Mouse (Mus musculus): ENCODE data around the gene Fhit. TPM values are rescaled to one million over a fixed set of nuclear protein-coding genes. Genes with fewer than 3 reads are reported as not detected.

The Fhit gene
- polyA plus RNA-seq, 1 experiment from 2014 or later = 3.5 TPM

DNA sequence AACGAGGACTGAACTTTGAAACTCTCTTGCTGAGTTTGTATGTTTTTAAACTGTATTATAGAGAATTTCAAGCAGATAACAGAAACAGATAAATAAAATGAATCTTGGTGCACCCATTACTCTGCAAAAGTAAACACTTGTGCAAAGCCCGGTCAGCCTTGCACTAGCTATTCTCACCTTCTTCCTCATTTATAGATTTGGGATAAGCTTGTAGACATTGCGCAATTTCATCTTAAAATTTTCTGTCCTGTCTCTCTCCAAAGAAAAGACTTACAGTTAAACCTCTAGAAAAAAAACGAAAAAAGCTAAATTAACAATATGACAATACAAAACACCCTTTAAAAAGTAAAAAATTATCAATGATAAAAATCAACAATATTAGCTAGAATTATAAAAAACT lies 795.0 kb downstream of the Fhit start:
- H3K4me2 ChIP-seq = no peak overlapping the region
- no peaks in the 10 kb centered on the region for H3K36me3 ChIP-seq (ENCODE audit: control insufficient read depth, insufficient read depth, low read length)
- no peak for ATAC-seq (replicated peaks; ENCODE audit: low FRiP score)
- H3K9ac ChIP-seq (ENCODE audit: low read depth, low read length) = no peak overlapping the region
- no peak overlapping the region for H3K27ac ChIP-seq (ENCODE audit: low read depth, low read length)
- no peak for DNase-seq (ENCODE audit: low spot score)
- H3K27me3 ChIP-seq (replicated peaks; ENCODE audit: control insufficient read depth, insufficient read depth, low read length) = no peaks in the 10 kb centered on the region
- H3K4me3 ChIP-seq (ENCODE audit: low read depth, low read length) = no peak overlapping the region
- 78% methylated on average over 4 of the region's 4 CpGs for WGBS
- H3K9me3 ChIP-seq (ENCODE audit: control insufficient read depth, low read length) = no peaks in the 10 kb centered on the region
- no peaks in the 10 kb centered on the region for H3K4me1 ChIP-seq (replicated peaks; ENCODE audit: control insufficient read depth, insufficient read depth, low read length)

DNA sequence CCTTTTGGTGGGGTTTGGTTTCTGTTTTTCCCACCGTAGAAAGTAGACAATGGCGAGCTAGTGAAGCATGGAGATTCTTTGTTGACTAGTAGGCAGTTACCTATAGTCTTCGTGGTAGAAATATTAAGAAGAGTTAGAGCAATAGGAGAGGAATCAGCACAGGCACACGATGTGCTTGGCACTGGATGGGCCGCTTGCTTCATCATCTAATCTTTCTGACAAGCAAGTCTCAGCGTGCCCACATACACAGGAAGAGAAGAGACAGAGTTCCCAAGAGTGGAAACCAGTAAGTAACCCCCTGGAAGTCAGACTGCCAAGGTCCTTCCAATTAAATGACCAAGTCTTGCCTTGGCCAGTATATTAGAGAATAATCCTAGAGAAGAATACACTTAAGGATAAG lies 797.6 kb downstream of the Fhit start:
- H3K27me3 ChIP-seq (replicated peaks; ENCODE audit: control insufficient read depth, insufficient read depth, low read length) = no peaks in the 10 kb centered on the region
- no peak overlapping the region for H3K9ac ChIP-seq (ENCODE audit: low read depth, low read length)
- no peaks in the 10 kb centered on the region for H3K36me3 ChIP-seq (ENCODE audit: control insufficient read depth, insufficient read depth, low read length)
- WGBS = 74% methylated on average over 6 of the region's 6 CpGs
- H3K4me3 ChIP-seq (ENCODE audit: low read depth, low read length) = no peak overlapping the region
- no peak overlapping the region for H3K27ac ChIP-seq (ENCODE audit: low read depth, low read length)
- no peak for ATAC-seq (replicated peaks; ENCODE audit: low FRiP score)
- no peak for DNase-seq (ENCODE audit: low spot score)
- H3K9me3 ChIP-seq (ENCODE audit: control insufficient read depth, low read length) = no peaks in the 10 kb centered on the region
- H3K4me1 ChIP-seq (replicated peaks; ENCODE audit: control insufficient read depth, insufficient read depth, low read length) = no peaks in the 10 kb centered on the region
- no peak overlapping the region for H3K4me2 ChIP-seq

DNA sequence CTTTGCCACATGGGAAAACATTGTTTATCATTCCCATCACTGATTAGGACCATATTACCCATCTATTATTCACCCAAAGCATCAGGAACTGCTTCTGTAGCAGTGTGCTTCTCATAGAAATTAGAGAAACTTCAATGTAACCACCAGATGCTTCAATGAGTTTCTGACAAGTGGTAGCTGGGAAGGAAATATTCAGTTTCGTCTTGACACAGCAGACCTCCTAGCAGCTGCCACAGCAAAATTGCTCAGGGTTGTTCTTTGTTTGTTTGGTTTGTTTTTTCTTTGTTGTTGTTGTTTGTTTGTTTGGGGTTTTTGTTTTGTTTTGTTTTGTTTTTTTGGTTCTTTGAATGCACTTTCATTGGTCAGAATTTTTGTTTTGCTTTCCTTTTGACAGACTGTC lies 798.5 kb downstream of the Fhit start:
- Histone ChIP-seq H3K9ac (ENCODE audit: low read depth, low read length) (no peak overlapping the region), H3K9me3 (ENCODE audit: control insufficient read depth, low read length) (no peaks in the 10 kb centered on the region), H3K27me3 (replicated peaks; ENCODE audit: control insufficient read depth, insufficient read depth, low read length) (no peaks in the 10 kb centered on the region), H3K4me3 (ENCODE audit: low read depth, low read length) (no peak overlapping the region), H3K4me1 (replicated peaks; ENCODE audit: control insufficient read depth, insufficient read depth, low read length) (no peaks in the 10 kb centered on the region), H3K4me2 (no peak overlapping the region), H3K27ac (ENCODE audit: low read depth, low read length) (no peak overlapping the region), H3K36me3 (ENCODE audit: control insufficient read depth, insufficient read depth, low read length) (no peaks in the 10 kb centered on the region)
- ATAC-seq (replicated peaks; ENCODE audit: low FRiP score) = no peak
- 64% methylated on average over 1 of the region's 1 CpGs for WGBS
- no peak for DNase-seq (ENCODE audit: low spot score)

DNA sequence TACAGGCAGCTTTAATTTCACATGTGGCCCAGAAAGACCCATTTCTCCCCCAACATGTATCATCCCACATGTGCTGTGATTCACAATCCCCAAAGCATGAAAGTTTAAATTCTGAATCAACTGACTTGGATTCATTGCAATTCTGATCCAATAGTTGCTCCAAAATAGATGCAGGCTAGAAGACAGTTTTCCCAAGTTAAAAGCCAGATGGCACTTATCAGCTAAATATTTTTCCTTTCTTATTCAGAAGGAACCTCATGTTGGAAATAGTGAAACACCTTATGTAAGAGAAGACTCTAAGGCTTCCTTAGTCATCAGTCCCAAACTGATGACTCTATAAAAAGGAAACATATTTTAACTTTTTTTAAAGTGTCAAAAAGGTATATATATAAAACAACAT lies 815.9 kb downstream of the Fhit start:
- no peak overlapping the region for H3K4me2 ChIP-seq
- H3K9me3 ChIP-seq (ENCODE audit: control insufficient read depth, low read length) = no peaks in the 10 kb centered on the region
- no peak for ATAC-seq (replicated peaks; ENCODE audit: low FRiP score)
- no peaks in the 10 kb centered on the region for H3K36me3 ChIP-seq (ENCODE audit: control insufficient read depth, insufficient read depth, low read length)
- H3K27me3 ChIP-seq (replicated peaks; ENCODE audit: control insufficient read depth, insufficient read depth, low read length) = no peaks in the 10 kb centered on the region
- no peak overlapping the region for H3K4me3 ChIP-seq (ENCODE audit: low read depth, low read length)
- no peak overlapping the region for H3K9ac ChIP-seq (ENCODE audit: low read depth, low read length)
- H3K4me1 ChIP-seq (replicated peaks; ENCODE audit: control insufficient read depth, insufficient read depth, low read length) = no peaks in the 10 kb centered on the region
- no peak overlapping the region for H3K27ac ChIP-seq (ENCODE audit: low read depth, low read length)
- DNase-seq (ENCODE audit: low spot score) = no peak

DNA sequence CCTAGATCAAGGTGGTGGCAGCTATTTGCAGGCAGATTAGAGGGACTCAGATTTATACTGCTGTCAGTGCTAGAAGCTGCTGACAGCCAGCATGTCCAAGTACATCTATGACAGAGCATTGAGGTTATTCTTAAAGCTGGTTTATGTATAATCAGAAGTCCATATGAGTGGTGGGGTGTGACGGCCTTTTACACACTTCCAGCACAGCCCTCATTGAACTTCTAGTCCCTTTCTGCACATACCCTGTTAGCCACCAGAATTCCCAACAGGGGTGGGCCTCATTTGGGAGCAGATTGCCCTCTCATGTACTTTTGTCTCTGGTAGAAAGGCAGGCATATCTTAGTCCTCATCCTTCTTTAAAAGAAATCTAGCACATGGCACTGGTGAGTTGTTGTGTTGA lies 817.8 kb downstream of the Fhit start:
- H3K9me3 ChIP-seq (ENCODE audit: control insufficient read depth, low read length) = no peaks in the 10 kb centered on the region
- no peak overlapping the region for H3K4me2 ChIP-seq
- H3K36me3 ChIP-seq (ENCODE audit: control insufficient read depth, insufficient read depth, low read length) = no peaks in the 10 kb centered on the region
- no peak overlapping the region for H3K27ac ChIP-seq (ENCODE audit: low read depth, low read length)
- ATAC-seq (replicated peaks; ENCODE audit: low FRiP score) = no peak
- DNase-seq (ENCODE audit: low spot score) = no peak
- WGBS = 85% methylated on average over 1 of the region's 1 CpGs
- H3K4me1 ChIP-seq (replicated peaks; ENCODE audit: control insufficient read depth, insufficient read depth, low read length) = no peaks in the 10 kb centered on the region
- no peak overlapping the region for H3K4me3 ChIP-seq (ENCODE audit: low read depth, low read length)
- H3K27me3 ChIP-seq (replicated peaks; ENCODE audit: control insufficient read depth, insufficient read depth, low read length) = no peaks in the 10 kb centered on the region
- H3K9ac ChIP-seq (ENCODE audit: low read depth, low read length) = no peak overlapping the region

DNA sequence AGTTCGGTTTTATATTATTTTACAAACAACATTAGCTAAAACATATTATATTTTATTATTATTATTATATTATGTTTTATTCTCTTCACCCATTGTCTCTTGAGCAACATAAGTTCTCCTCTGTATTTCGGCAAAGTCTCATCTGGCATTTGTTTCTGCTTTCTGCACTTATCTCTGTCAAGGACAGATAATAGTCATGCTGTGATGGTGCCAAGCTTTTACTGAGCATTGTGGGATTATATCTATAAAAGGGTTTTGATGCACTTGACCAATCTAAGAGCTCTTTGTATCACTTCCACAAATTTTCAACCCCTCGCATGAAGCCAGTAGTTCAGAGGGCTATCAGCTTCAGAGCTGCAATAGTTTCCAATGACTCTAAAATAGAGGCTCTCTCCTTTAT lies 845.1 kb downstream of the Fhit start:
- no peaks in the 10 kb centered on the region for H3K9me3 ChIP-seq (ENCODE audit: control insufficient read depth, low read length)
- H3K27me3 ChIP-seq (replicated peaks; ENCODE audit: control insufficient read depth, insufficient read depth, low read length) = no peaks in the 10 kb centered on the region
- no peak overlapping the region for H3K27ac ChIP-seq (ENCODE audit: low read depth, low read length)
- DNase-seq (ENCODE audit: low spot score) = no peak
- H3K9ac ChIP-seq (ENCODE audit: low read depth, low read length) = no peak overlapping the region
- H3K4me3 ChIP-seq (ENCODE audit: low read depth, low read length) = no peak overlapping the region
- WGBS = 84% methylated on average over 3 of the region's 3 CpGs
- H3K4me2 ChIP-seq = no peak overlapping the region
- ATAC-seq (replicated peaks; ENCODE audit: low FRiP score) = no peak
- H3K4me1 ChIP-seq (replicated peaks; ENCODE audit: control insufficient read depth, insufficient read depth, low read length) = no peaks in the 10 kb centered on the region
- H3K36me3 ChIP-seq (ENCODE audit: control insufficient read depth, insufficient read depth, low read length) = no peaks in the 10 kb centered on the region

DNA sequence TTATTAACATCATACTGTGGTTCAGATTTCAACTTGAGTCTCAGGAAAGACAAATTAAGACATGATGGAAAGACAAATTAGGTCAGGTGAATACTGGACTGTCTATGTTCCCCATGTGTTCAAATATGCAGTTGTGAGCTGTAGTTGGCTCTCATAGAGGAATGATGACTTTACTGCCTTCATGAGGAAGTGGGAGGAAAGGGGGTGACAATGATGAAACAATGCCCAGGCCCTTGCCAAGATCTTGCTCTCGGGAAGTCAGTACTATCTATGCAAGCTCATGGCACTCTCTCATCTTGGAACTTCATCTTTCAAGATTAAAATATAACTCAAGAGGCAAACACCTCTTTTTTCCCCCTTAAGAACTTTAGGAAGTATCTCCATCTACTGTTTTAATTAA lies 849.6 kb downstream of the Fhit start:
- Histone ChIP-seq H3K27me3 (replicated peaks; ENCODE audit: control insufficient read depth, insufficient read depth, low read length) (no peaks in the 10 kb centered on the region), H3K4me3 (ENCODE audit: low read depth, low read length) (no peak overlapping the region), H3K36me3 (ENCODE audit: control insufficient read depth, insufficient read depth, low read length) (no peaks in the 10 kb centered on the region), H3K4me1 (replicated peaks; ENCODE audit: control insufficient read depth, insufficient read depth, low read length) (no peaks in the 10 kb centered on the region), H3K4me2 (no peak overlapping the region), H3K27ac (ENCODE audit: low read depth, low read length) (no peak overlapping the region), H3K9me3 (ENCODE audit: control insufficient read depth, low read length) (no peaks in the 10 kb centered on the region), H3K9ac (ENCODE audit: low read depth, low read length) (no peak overlapping the region)
- no peak for ATAC-seq (replicated peaks; ENCODE audit: low FRiP score)
- WGBS = 57% methylated on average over 1 of the region's 1 CpGs
- DNase-seq (ENCODE audit: low spot score) = no peak

DNA sequence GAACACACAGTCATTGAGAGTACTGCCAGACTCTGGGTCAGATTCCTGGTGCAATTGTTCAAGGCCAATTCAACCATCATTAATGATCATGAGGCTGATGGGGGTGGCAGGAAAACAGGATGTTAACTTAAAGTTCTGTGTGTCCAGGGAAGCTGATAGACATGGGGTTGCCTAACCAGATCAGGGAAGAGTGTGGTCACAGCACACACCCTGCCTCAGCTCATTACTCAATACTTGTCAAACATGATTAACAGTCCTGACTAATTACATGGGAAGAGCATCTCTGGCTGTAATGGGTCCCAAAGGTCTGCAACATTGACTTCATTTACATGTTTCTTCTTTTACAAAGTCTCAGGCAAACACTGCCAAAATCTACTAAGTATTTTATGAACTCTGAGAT lies 856.5 kb downstream of the Fhit start:
- ATAC-seq (replicated peaks; ENCODE audit: low FRiP score) (no peak), DNase-seq (ENCODE audit: low spot score) (no peak)
- Histone ChIP-seq H3K4me1 (replicated peaks; ENCODE audit: control insufficient read depth, insufficient read depth, low read length) (no peaks in the 10 kb centered on the region), H3K9me3 (ENCODE audit: control insufficient read depth, low read length) (no peaks in the 10 kb centered on the region), H3K36me3 (ENCODE audit: control insufficient read depth, insufficient read depth, low read length) (no peaks in the 10 kb centered on the region), H3K27me3 (replicated peaks; ENCODE audit: control insufficient read depth, insufficient read depth, low read length) (no peaks in the 10 kb centered on the region), H3K4me3 (ENCODE audit: low read depth, low read length) (no peak overlapping the region), H3K9ac (ENCODE audit: low read depth, low read length) (no peak overlapping the region), H3K27ac (ENCODE audit: low read depth, low read length) (no peak overlapping the region), H3K4me2 (no peak overlapping the region)

DNA sequence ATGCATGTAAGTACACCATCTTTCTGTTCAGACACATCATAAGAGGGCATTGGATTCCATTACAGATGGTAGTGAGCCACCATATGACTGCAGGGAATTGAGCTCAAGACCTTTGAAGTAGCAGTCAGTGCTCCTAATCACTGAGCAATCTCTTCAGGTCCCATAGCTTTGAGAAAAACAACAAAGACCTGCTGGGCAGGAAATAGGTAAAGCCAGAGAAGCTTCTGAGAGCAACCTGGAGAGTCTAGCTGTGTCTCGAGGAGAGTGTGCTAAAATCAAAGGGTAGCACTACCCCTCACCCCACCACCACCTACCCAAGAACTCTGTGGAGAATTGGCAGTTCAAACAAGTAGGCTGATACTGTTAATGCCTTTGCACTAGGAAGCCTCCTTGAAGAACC lies 860.3 kb downstream of the Fhit start:
- no peak overlapping the region for H3K27ac ChIP-seq (ENCODE audit: low read depth, low read length)
- no peaks in the 10 kb centered on the region for H3K27me3 ChIP-seq (replicated peaks; ENCODE audit: control insufficient read depth, insufficient read depth, low read length)
- no peak overlapping the region for H3K4me2 ChIP-seq
- no peak for ATAC-seq (replicated peaks; ENCODE audit: low FRiP score)
- H3K9me3 ChIP-seq (ENCODE audit: control insufficient read depth, low read length) = no peaks in the 10 kb centered on the region
- WGBS = 52% methylated on average over 1 of the region's 1 CpGs
- H3K4me3 ChIP-seq (ENCODE audit: low read depth, low read length) = no peak overlapping the region
- no peaks in the 10 kb centered on the region for H3K36me3 ChIP-seq (ENCODE audit: control insufficient read depth, insufficient read depth, low read length)
- no peaks in the 10 kb centered on the region for H3K4me1 ChIP-seq (replicated peaks; ENCODE audit: control insufficient read depth, insufficient read depth, low read length)
- no peak for DNase-seq (ENCODE audit: low spot score)
- no peak overlapping the region for H3K9ac ChIP-seq (ENCODE audit: low read depth, low read length)
